Mouse (Mus musculus) embryonic fibroblast, embryonic 13.5 days (primary cell): Measurements from ENCODE around the gene Trmt44.

Source experiments
- CTCF ChIP-seq: IDR thresholded peaks from 2 replicates; pipeline ENCODE4 v1.5.1; 2011; ENCODE audit warnings: mild to moderate bottlenecking, control low read depth, low read length, moderate library complexity, borderline replicate concordance; ENCODE audit not compliant: insufficient read depth
- POLR2A ChIP-seq: IDR thresholded peaks from 2 replicates; pipeline ENCODE4 v1.6.1; 2011; ENCODE audit warnings: low read depth, mild to moderate bottlenecking, control low read depth, low read length, moderate library complexity

GRCm38 (mm10) chr5:35541059-35541790 lies 33.6 kb downstream of the Trmt44 start:
- TF ChIP-seq POLR2A, result no peak
- no peak for TF ChIP-seq CTCF
